Mouse (Mus musculus) limb, embryonic 14.5 days (tissue): ENCODE results near the gene Ssr3. TPM values are rescaled to one million over a fixed set of nuclear protein-coding genes. Genes with fewer than 3 reads are reported as not detected.

Source experiments
- ATAC-seq: fragments of 200-750 bp; cut with Nextera tagmentation; 2 replicates; pipeline ENCODE4 v1.8.0; 2017; ENCODE audit warnings: low read depth, moderate number of reproducible peaks, moderate TSS enrichment; ENCODE audit not compliant: low FRiP score
- DNase-seq: peaks from one replicate; pipeline ENCODE4 v3.0.0-alpha.2; 2015; ENCODE audit warnings: low spot score
- H3K27ac ChIP-seq: fragments of 300-500 bp; sonication (generic); replicated peaks from 2 replicates; pipeline ENCODE4 v1.5.1; 2014; ENCODE audit warnings: low read depth, mild to moderate bottlenecking, low read length, moderate library complexity, mixed read lengths
- H3K27me3 ChIP-seq: fragments of 300-500 bp; sonication (generic); 2 replicates; pipeline ENCODE4 v1.6.1; 2014; ENCODE audit warnings: low read length, mixed read lengths; ENCODE audit not compliant: control insufficient read depth, insufficient read depth
- H3K36me3 ChIP-seq: fragments of 300-500 bp; sonication (generic); 2 replicates; pipeline ENCODE4 v1.6.1; 2014; ENCODE audit warnings: mild to moderate bottlenecking, low read length, moderate library complexity, mixed read lengths; ENCODE audit not compliant: control insufficient read depth, insufficient read depth
- H3K4me1 ChIP-seq: fragments of 300-500 bp; sonication (generic); 2 replicates; pipeline ENCODE4 v1.6.1; 2014; ENCODE audit warnings: antibody characterized with exemption, low read length, mixed read lengths; ENCODE audit not compliant: control insufficient read depth, insufficient read depth
- H3K4me2 ChIP-seq: fragments of 300-500 bp; sonication (generic); replicated peaks from 2 replicates; pipeline ENCODE4 v1.6.1; 2014; ENCODE audit warnings: low read depth, mild to moderate bottlenecking, low read length, moderate library complexity; ENCODE audit not compliant: severe bottlenecking
- H3K4me3 ChIP-seq: fragments of 300-500 bp; sonication (generic); replicated peaks from 2 replicates; pipeline ENCODE4 v1.5.1; 2014; ENCODE audit warnings: low read length
- H3K9ac ChIP-seq: fragments of 300-500 bp; sonication (generic); 2 replicates; pipeline ENCODE4 v1.6.1; 2014; ENCODE audit warnings: mild to moderate bottlenecking, low read depth, low read length, moderate library complexity; ENCODE audit not compliant: severe bottlenecking
- H3K9me3 ChIP-seq: fragments of 300-500 bp; sonication (generic); 2 replicates; pipeline ENCODE4 v1.6.1; 2016; ENCODE audit warnings: low read length; ENCODE audit not compliant: control insufficient read depth
- POLR2A ChIP-seq: fragments of 200-500 bp; IDR thresholded peaks from 2 replicates; pipeline ENCODE4 v1.8.0; 2012; ENCODE audit warnings: inconsistent platforms, mild to moderate bottlenecking, moderate library complexity, borderline replicate concordance; ENCODE audit not compliant: insufficient read depth, insufficient read length; ENCODE audit errors: extremely low read depth
- WGBS: fragments of 180-500 bp; shearing (Covaris S2); extraction: QIAGEN DNeasy Blood & Tissue Kit; methylation state at CpG from one replicate; pipeline ENCODE4 v1.1.7; 2014; 5-methylcytosine and 5-hydroxymethylcytosine counted together
- polyA plus RNA-seq, 2 experiments: library from polyadenylated mRNA; depleted of rRNA in 1 of 2; stranded (reverse) in 1 of 2; unstranded in 1 of 2; fragments of >200 nt; fragmentation: Nextera tagmentation in 1 of 2; extraction: Ambion mirVana in 1 of 2; gene quantifications; 2 replicates each; pipeline versions ENCODE4 v1.2.1 to v1.2.3; 2012 to 2014

Gene Ssr3
- polyA plus RNA-seq, 2 experiments, result 214 to 320 TPM

- DNase-seq (no peak), ATAC-seq (no peak)
- 28% methylated on average over 6 of the region's 6 CpGs for WGBS
Measured at GRCm38 (mm10) chr3:65391222-65391783, 1.1 kb downstream of the Ssr3 start.

GRCm38 (mm10) chr3:65385771-65386170 is 6.7 kb downstream of the Ssr3 start:
- ATAC-seq (no peak), DNase-seq (no peak)
- peaks cover 89% of the 10 kb centered on the region for H3K36me3 ChIP-seq
- H3K4me2 ChIP-seq, result no peak overlapping the region
- H3K9me3 ChIP-seq, result no peaks in the 10 kb centered on the region
- no peaks in the 10 kb centered on the region for H3K27me3 ChIP-seq
- H3K9ac ChIP-seq, result no peak overlapping the region
- H3K4me3 ChIP-seq, result no peak overlapping the region
- no peak overlapping the region for H3K27ac ChIP-seq
- H3K4me1 ChIP-seq, result peaks cover 6% of the 10 kb centered on the region; the same call in 1 of the 2 replicates
- TF ChIP-seq POLR2A, result no peak

More at GRCm38 (mm10) chr3:65391222-65391783, 1.1 kb downstream of the Ssr3 start:
- Histone ChIP-seq H3K27ac (peak overlapping the region; percentile 93; the same call in 1 of the 2 replicates), H3K27me3 (no peaks in the 10 kb centered on the region), H3K9ac (peak overlapping the region; percentile 97), H3K36me3 (peaks cover 40% of the 10 kb centered on the region), H3K4me3 (peak overlapping the region; percentile 93), H3K4me2 (peak overlapping the region; percentile 86), H3K4me1 (peaks cover 2% of the 10 kb centered on the region; the same call in 1 of the 2 replicates), H3K9me3 (no peaks in the 10 kb centered on the region)
- TF ChIP-seq POLR2A, result no peak

DNA sequence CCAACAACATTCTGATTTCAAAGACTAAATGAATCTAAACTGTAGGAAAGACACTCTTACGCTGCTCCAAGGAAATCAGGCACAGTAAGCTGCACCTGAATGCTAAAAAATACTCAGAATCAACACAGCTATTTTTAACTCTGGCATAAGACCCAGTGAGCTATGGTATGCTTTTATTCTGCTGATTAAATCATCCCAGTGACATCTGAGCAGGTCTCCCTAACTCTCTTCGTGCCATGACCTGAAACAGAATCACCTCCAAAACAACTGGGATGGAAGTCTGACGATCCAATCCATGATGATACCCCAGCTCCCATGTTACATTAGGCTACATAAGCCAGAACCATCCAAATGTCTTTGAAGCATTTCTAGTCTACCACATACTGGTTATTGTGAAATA is 8.0 kb downstream of the Ssr3 start:
- H3K36me3 ChIP-seq, result peaks cover 88% of the 10 kb centered on the region
- no peak for TF ChIP-seq POLR2A
- 90% methylated on average over 3 of the region's 3 CpGs for WGBS

GRCm38 (mm10) chr3:65381094-65381493 is 11.3 kb downstream of the Ssr3 start:
- no peak overlapping the region for H3K4me3 ChIP-seq
- DNase-seq (no peak), ATAC-seq (no peak)
- H3K27ac ChIP-seq, result no peak overlapping the region
- peaks cover 5% of the 10 kb centered on the region; the same call in 1 of the 2 replicates for H3K4me1 ChIP-seq
- WGBS, result 75% methylated on average over 4 of the region's 4 CpGs
- H3K9me3 ChIP-seq, result no peaks in the 10 kb centered on the region
- H3K27me3 ChIP-seq, result no peaks in the 10 kb centered on the region
- H3K9ac ChIP-seq, result no peak overlapping the region
- peaks cover 83% of the 10 kb centered on the region for H3K36me3 ChIP-seq
- no peak for TF ChIP-seq POLR2A
- no peak overlapping the region for H3K4me2 ChIP-seq

More for the DNA sequence above, 8.0 kb downstream of the Ssr3 start:
- Histone ChIP-seq H3K27ac (no peak overlapping the region), H3K4me3 (no peak overlapping the region), H3K4me1 (peaks cover 5% of the 10 kb centered on the region; the same call in 1 of the 2 replicates), H3K9ac (no peak overlapping the region), H3K9me3 (no peaks in the 10 kb centered on the region), H3K4me2 (no peak overlapping the region), H3K27me3 (no peaks in the 10 kb centered on the region)
- DNase-seq (no peak), ATAC-seq (no peak)

DNA sequence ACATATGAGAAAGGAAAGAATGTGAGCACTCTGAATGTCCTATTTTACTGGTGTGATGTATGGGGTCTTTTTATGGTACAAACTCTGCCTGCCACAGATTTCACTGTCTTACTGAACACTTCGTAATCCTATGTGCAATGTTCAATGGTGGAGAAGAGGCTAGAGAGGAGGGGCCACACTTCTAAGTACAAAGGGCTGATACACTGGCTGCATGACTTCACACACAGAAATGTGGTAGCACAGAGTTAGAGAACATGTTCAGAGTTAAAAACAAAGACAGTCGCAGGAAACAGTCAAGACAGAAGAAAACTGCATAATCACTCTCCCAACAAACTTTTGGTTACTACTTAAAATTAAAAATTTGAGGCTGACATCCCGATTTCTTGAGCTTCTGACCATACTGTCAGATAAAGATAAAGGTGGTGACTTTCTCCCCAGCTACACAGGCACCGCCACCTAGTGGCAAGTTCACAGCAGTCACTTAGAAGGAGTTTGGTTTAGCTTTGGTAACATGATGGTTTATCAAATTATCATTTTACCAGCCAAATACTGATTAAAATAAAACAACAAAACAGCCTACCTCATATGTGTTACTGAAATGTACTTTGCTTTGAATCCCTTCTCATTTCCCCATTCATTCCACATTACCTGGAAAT is 12.4 kb downstream of the Ssr3 start:
- peaks cover 5% of the 10 kb centered on the region; the same call in 1 of the 2 replicates for H3K4me1 ChIP-seq
- no peak overlapping the region for H3K4me3 ChIP-seq
- H3K27ac ChIP-seq, result no peak overlapping the region
- no peak overlapping the region for H3K9ac ChIP-seq
- peaks cover 77% of the 10 kb centered on the region for H3K36me3 ChIP-seq
- H3K9me3 ChIP-seq, result no peaks in the 10 kb centered on the region
- ATAC-seq (no peak), DNase-seq (peak; percentile 39)
- TF ChIP-seq POLR2A, result no peak
- H3K4me2 ChIP-seq, result no peak overlapping the region
- 72% methylated on average over 4 of the region's 4 CpGs for WGBS
- H3K27me3 ChIP-seq, result no peaks in the 10 kb centered on the region
